Mouse (Mus musculus): ENCODE data around the gene Il31ra.

The Il31ra gene

DNA sequence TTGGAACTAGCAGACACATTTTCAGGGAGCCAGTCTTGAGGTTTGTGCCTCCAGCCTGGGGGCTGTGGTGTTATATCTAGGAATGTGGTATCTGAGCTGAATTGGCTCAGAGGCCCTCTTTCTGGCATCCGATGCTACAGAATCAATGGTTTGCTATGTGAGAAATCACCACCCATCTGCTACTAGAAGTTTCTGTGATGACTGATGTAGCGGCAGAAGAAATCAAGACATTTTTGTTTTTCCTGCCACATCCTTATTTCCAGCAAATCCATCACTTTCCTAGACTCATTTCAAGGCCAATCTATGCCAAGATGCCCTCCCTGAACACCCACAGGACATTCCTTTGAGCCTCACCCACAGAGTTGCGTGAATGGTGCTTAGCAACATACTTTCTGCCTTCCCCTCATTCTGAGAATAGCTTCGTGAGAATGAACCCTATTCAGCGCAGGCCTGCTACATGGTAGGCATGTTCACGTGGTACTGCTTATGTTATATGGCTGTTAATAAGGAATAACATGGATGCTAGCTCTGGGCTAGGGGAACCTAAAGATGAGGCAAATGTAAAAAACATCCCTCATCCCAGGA, 33.5 kb downstream of the Il31ra start:
- DNase-seq: no peak

DNA sequence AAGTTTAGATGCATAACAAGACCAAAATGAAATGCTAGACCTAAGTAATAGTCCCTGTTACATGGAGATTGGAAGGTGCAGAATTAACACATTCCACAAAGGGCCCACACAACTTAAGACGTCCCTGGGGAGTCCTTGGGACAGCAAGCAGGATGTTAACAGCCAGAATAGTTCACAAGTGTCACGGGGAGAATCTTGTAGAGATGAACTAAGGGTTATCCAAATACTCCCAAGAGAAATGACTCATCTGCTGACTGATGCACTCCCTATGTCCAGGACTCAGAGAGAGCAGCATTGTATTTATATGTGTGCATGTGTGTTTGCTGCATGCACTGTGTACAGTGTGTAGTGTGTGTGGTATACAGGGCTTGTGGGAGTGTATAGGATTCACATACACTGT, 37.7 kb downstream of the Il31ra start:
- DNase-seq: no peak

DNA sequence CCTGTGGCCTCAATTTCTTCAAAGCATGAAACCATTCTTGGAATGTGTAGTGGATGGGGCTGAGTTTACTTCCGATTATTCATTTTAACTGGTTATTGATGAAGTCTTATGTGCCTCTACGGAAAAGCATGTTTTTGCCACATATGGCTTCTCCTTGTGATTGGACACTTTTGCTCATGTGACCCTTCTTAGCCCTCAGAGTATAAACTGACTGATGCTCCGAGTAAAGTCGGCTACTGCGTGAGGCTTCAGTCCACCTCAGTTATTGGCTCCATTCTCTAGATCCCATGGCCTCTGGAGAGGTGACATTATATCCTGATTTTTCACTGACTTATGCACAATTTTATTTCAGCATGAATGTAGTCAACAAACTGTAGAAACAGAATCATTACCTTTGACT, 40.9 kb downstream of the Il31ra start:
- no peak for DNase-seq

DNA sequence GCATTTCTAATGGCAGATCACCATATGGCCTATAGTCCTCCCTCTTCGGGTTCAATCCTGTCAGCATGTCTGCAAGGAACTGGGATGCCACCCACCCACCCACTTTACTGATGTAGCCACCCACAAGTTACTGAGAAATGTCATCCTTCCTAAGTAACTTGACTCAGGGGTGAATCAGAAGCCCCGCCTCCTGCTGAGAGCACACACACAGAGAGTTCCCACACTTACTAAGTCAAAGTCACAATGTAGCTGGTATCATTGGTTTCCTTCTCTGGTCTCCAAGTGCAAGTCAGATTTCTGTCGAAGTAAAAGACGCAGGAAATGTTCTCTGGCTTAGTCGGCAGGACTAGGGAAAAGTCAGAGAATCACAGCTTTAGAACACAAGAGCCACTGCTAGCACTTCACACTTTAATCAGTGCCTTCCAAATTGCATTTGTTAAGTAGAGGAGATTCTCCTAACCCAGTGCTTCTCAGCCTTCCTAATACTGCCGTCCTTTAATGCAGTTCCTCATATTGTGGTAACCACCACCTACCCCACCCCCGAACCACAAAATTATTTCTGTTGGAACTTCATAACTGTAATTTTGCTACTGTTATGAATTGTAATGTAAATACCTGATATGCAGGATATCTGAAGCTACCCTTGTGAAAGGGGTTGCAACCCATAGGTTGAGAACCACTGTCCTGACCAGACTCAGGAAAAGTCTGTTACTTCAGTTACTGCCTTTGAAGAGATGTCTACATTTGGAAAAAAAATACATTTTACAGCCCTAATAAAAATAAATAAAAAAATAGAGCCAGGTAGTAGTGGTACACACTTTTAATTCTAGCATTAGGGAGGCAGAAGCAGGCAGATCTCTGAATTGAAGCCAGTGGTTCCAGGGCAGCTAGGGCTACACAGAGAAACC, 42.3 kb downstream of the Il31ra start:
- DNase-seq: no peak

DNA sequence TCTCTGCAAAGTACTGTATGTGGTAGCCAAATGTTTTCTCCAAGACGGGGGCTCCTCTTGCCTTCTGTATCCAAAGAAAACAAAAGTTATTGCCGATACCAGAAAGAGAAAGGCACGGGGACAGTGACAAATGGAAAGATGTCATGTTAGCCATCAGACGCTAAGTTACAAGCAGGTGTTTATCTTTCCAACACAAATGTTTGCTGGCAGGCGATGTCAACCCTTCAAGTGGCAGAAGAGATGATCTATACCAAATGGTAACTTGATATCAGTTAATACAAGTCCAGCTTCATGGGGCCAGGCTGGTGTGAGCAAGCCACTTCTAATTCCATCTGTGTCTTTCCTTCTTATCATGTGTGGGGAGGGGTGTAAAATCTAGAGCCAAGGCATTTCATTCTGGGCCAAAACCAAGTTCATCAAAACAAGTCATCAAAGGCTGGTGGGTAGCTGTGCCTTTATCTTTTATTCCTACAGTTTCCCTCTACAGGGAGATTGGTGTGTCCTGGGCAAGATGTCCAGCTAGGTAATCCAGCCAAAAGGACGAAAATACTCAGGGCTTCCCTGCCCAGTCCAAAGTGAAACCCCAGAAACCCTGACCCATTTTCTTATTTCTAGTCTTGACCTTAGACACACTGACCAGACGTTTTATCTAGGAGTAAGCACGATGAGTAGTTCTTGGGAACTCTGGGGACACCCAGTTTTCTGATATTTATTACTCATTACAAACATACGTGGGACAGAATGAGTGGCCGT, 52.8 kb downstream of the Il31ra start:
- DNase-seq: no peak

DNA sequence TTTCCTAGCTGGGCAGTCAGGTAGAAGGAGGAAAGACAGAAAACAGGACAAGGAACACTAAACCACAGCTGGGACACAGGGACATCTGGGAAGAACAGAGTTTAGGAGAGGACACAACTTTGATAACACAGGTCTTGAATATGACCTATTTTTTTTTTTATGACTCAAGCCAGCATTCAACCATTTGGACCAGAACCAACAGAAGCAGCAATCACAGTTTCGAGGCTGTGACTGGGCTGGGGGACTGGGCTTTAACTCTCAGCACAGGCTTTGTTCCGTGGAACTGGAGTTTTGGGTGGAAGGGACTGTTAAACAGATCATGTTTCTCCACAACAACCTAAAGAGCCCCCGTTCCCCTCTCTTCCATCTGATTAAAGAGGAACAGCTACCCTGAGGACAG, 53.5 kb downstream of the Il31ra start:
- no peak for DNase-seq

DNA sequence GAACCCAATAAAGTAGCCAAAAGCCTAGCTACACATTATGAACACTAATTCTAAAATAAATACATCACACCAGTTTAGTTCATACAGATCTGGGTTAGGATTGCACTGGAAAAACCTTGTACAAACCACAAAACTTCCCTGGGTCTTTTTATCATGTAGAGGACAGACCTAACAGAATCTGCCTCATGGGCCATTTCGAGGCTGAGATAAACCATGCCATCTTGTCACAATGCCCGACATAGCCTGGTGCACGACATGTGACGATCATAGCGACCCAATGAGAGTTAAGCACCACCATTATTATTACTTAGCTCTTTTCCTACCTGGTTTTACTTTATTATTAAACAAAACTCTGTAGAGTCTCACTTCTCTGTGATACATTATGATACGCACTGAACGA, 57.1 kb downstream of the Il31ra start:
- no peak for DNase-seq

DNA sequence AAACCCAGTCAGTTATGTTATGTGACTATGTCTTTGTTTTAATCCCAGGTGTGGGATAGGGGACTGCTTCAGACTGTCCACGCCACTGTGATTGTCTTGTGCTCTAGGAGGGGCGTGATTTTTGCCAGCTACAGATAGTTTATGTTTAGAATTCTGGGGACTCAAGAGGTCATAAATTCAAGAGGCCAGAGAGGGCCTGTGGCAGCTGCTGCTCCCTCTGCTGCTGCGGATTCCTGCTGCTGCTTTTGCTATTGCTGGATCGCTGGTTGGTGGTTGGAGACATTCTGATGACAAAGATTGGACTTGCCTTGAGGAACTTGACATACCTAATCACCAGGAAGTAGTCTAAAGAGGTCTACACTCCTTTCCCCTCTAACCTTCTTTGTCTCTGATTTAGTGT, 57.5 kb downstream of the Il31ra start:
- no peak for DNase-seq

DNA sequence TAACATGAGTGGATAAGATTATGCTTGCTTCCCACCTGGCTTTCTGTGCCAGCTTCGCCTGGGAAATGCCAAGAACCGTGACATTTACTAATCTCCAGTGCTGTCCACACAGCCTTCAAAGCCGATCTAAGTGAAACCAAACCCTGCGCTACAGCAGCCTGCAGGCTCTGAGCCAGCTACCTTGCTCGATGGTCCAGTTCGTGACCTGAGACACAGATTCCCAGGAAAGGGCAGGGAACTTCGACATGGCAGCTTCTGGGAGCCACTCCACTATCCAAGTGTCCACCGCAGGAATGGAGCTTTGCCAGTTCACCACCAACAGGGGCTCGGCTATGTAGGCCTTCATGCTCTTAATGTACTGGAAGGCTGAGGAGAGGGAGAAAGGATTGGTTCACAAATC, 60.6 kb downstream of the Il31ra start:
- no peak for DNase-seq

DNA sequence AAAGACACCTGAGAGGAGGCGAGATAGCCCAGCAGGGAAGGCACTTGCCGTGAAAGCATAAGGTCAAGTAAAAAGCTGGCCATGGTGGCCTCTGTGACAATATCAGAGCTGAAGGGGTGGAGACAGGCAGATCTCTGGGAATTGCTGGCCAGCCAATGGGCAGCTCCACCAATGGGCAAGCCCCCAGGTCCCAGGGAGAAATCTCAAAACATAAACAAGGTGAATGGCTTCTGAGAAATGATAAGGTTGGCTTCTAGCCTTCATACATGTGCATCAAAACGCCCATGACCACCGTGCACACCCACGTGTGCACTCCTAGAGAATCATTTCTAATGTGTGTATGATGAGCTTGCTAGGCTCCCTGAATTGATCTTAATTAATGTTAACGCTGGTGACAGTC, 61.9 kb downstream of the Il31ra start:
- no peak for DNase-seq

DNA sequence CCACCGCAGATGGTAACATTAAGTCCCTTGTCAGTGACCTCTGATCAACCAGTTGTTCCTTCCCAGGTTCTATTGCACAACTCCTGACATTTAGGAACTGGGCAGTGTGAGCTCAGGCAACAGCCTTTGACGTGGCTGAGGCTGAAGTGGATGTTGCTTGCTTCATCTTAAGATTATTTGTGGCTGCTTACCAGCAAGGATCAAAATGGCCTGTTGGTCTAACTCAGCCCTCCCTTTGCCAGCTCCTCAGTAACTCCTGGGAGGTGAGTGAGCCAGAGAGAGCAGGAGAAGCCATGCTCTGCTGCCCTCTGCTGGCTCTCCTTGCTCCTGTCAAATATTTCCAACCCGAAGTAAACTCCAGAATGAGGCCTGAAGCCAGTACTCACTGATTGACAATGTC, 64.3 kb downstream of the Il31ra start:
- peak; percentile 44 for DNase-seq

DNA sequence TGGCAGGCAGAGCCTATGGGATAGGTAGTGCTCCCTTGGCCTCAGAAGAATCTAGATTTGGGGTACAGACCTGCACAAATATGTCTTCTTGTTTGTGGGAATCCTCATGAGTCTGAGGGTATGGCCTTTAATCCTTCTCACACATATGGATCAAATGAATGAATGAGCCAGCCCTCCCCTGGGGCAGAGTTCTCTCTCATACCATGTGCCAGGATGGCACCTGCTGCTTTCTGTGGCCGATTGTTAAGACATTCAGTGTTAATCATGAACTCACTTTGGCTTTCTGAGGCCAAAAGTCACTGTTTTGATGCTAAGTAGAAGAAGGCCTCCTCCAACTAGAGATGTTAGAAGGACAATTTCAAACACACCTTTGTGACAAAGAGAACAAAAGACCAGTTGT, 67.0 kb downstream of the Il31ra start:
- no peak for DNase-seq

DNA sequence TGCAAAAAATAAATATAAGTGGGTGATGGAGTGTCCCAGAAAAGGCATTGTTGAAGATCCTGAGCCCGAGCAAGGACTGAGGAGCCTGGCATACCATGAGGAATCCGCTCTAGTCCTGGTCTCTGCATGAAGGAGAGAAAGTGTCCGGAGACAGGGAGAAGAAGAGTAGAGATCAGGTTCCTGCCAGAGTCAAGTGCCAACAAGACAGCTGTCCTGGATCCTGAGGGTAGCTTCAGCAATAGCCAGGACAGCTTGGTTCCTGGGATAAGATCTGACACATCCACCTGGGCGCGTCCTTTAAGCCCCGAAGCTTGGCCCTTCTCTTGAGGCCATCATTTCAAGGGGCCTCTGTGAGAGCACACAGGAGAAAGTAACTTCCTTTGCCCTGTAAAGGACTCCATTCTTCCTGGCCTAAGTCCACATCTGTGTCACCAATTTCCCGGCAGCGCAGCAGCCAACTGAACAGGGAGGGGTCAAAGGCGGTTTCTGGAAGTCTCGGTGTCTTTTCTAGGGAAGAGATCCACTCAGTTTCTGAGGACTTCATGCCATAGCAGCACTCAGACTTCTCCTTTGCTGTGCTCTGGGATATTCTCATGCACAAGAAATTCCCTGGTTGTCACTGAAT, 70.7 kb downstream of the Il31ra start:
- DNase-seq: no peak

DNA sequence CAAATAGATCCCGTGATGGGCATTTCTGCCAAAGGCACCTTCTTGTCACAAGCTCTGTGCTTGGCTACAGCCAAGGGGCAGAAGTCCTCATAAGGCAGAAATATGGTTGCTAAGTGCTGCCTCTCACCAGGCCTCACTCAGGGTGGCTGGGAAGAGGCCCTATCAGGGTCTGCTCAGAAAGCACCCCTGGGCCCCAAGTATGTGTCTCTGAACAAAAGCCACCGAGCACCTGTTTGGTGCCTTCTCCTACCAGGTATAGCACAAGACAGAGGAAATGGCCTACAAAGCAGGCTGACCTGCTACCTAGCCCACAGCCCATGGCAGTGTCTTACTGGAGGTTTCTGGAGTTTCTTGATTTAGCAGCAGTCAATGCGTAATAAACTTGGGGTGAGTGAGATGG, 71.3 kb downstream of the Il31ra start:
- DNase-seq: no peak

DNA sequence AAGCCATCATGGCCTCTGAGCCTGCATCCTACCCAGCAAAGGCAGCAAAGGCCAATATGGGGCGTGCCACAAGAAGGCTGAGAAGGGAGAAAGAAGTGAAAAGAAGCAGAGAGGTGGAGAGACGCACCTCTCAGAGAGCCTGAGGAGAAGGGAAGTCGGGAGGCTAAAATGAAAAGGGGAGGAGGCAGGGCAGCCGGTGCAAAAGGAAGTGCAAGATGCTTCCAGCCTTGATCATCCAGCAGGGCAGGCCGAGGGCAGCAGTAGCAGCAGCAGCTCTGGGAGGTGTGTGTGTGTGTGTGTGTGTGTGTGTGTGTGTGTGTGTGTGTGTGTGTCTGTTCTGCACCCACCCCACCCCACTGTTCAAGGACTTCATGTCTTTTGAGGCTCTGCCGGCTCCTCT, 71.9 kb downstream of the Il31ra start:
- no peak for DNase-seq

DNA sequence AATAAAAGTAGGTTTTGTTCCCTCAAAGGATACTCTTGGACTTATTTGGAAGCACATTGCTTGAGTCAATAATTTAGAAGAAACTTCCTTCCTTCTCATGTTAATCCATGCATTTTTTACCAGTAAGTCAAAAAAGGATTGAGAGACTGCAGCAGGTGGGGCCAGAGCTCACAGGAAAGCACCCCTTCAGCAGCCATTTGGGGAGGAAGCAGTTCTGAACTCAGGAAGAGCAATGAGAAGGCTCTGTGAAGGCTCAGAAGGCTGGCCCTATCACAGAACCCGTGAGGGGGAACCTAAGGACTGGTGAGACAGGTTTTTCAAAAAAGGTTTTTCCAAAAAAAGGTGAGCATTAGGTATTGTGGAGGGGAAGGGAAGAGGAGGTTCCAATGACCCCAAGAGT, 79.6 kb downstream of the Il31ra start:
- no peak for DNase-seq

DNA sequence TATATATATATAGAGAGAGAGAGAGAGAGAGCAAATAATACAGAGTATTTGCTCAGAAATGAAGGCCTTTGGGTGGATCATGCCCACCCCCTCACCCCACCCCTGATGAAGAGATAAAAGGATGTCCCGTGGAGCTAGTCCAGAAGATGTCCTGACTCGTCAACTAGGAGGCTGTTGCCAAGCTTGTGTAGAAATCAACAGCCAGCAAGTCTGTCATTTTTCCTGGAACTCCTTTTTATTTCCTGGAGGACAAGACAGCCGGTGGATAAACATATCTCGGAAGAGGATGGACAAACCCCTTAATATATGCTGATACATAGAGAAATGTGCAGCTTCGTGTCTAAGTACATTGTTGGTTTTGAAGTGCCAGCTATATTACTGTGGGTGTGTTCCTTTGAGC, 81.3 kb downstream of the Il31ra start:
- DNase-seq: no peak

DNA sequence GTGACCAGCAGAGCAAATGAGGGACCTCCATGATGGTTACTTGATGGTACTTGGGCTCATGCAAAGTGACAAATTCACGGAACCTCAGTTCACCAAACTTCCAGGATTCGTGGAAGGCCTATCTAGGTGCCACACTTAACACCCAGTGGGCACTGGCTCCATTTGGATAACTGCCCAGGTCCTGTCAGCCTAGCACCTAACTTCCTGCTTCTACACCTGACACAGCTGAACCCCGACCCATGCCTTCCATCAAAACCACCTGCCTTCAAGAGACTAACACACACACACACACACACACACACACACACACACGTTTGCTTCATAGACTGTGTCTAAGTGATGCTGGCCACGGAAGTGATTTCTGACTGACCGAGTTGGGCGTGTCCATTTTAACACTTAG, 82.3 kb downstream of the Il31ra start:
- no peak for DNase-seq

DNA sequence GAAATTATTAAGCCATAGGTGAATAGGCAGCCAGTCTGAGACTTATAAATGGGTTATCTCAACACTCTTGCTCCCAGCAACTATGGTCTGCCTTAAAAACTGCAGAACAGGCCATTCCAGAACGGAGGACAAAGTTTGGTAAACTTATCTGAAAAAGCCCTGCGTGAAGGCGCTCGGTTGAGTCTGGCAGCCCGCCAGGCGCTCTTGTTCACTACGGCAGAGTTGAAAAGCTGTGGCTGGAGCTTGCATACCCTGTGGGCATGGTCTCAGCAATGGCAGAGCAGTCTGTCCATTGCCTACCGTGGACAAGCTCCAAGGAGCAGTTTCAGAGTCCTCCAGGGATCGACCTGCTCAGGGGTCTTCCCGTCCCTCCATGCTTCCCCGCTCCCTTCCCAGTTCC, 82.9 kb downstream of the Il31ra start:
- no peak for DNase-seq

DNA sequence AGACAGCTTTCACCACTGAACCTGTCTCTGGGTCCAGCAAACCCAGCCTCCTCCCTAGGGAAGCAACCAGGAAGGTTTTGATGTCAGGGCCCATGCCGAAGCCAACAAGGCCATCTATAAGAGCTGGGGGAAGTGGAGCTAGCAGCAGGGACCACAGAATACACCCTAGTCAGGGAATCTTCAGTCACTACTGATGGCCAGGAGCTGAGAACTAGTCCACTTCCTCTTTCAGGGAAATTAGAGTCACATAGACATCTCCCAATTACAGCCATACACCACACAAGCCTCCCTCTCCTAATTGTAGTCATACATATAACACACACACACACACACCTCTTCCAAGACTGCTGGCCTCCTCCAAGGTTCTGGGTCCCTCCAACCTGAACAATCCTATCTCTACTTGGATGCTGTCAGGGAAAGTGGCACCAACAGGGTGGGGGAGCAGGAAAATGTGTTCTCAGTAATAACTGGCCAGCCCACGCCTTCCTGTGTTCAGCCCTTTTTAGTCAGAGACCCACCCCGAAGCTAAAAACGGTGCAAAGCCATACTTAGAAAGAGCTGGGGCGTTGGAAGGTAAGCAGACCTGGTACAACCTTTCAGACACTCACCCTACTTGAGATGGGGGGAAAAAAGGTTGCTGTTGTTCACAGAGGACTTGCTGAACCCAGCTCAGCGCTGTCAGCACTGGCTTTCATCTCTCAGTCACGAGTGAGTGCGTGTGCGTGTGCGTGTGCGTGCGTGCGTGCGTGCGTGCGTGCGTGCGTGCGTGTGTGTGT, 83.5 kb downstream of the Il31ra start:
- no peak for DNase-seq

DNA sequence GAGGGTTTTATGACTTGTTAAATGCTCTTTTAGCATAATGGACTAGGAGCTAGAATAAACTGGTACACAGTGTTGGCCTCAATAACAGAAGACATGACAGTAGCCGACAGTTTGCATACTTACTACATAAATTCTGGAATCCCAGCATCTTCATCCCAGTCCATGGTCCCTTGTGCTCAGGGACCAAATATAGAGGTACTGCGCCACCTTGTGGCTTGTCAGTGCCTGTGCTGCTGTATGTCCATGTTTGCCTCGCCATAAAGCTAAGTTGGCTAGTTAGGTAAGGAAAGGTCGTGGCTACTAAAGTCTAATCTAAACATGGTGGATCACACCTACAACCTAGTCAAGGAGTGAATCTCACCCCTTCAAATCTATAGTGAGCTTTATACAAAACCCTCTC, 84.7 kb downstream of the Il31ra start:
- DNase-seq: peak; percentile 34

DNA sequence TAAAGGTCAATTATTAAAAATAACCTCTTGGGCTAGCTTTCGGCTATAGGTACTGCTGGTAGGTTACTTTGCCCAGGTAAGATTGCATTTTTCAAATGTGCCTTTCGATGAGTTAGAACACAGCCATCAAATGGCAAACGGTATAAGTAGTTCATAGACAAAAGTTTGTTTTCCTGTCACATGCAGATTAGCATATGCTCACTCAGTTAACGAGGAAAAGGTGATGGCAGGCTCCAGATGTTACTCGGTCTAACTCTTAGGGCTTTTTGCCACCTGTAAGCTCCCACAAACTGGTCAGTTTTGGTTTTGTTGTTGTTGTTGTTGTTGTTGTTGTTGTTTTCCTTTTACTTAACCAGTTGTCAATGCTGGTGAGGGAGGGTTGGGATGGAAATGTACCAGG, 85.7 kb downstream of the Il31ra start:
- DNase-seq: no peak

DNA sequence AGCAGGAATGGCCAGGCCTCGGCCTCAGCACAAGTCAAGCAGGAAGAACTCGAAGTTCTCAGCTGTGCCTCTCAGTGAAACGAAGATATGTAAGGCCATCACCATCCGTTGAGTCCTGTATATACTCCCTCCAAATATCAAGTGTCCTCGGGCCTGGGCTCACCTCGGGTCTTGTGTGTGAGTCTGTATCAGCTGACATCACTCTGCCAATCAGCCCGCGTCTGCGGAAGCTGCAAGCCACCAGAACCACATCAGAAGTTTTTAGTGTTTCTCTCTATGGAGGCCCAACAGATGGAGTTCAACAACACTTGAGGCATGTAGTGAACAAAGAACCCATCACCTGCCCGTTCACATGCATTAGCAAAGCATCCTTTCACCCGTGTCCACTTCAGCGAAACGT, 86.5 kb downstream of the Il31ra start:
- no peak for DNase-seq

All from layer of hippocampus, adult 9-11 months (tissue).